14 mouse cellular contexts compared by ENCODE assay signal in genomic region chr3:32638240-32638639, GRCm38 (mm10). TPM values are rescaled to one million over a fixed set of nuclear protein-coding genes. Genes with fewer than 3 reads are reported as not detected.
DNase-seq lines count a peak whose midpoint lies in the region; ATAC-seq lines count a peak whose summit lies in the region.
"Had no signal": no experiment of that assay in that cellular context is flagged by ENCODE, and none has a peak within 500 bp of the region (broad histone marks: within the 10 kb centered on the region; RNA-seq: fewer than 3 reads in every experiment).

No protein-coding gene starts in this region.

- no peaks in the 10 kb centered on the region for H3K36me3 ChIP-seq in hindbrain, embryonic 16.5 days (ENCODE audit: control insufficient read depth, insufficient read depth, low read length)
- no peaks in the 10 kb centered on the region for H3K36me3 ChIP-seq in hindbrain, embryonic 13.5 days
- no peaks in the 10 kb centered on the region for H3K36me3 ChIP-seq in intestine, embryonic 16.5 days (ENCODE audit: control insufficient read depth, insufficient read depth, low read length)
- H3K36me3 ChIP-seq: embryonic facial prominence, embryonic 15.5 days; hindbrain, embryonic 15.5 days had no signal

- no peaks in the 10 kb centered on the region for H3K9me3 ChIP-seq in hindbrain, embryonic 16.5 days (ENCODE audit: control insufficient read depth, low read length)
- no peaks in the 10 kb centered on the region; the same call in 1 of the 2 replicates for H3K9me3 ChIP-seq in hindbrain, embryonic 13.5 days
- no peaks in the 10 kb centered on the region for H3K9me3 ChIP-seq in intestine, embryonic 16.5 days (ENCODE audit: control insufficient read depth, low read length)
- H3K9me3 ChIP-seq: embryonic facial prominence, embryonic 15.5 days; hindbrain, embryonic 15.5 days had no signal

- 0 out of 2 replicates have a peak, but pooled peaks have one; percentile 40 for ATAC-seq in hindbrain, embryonic 16.5 days
- no peak for ATAC-seq in hindbrain, embryonic 13.5 days (ENCODE audit: low FRiP score)
- no peak; the same call in 1 of the 2 replicates for ATAC-seq in intestine, embryonic 16.5 days
- ATAC-seq in frontal cortex, adult (ENCODE audit: low TSS enrichment), result no peak

- no peaks in the 10 kb centered on the region for H3K27me3 ChIP-seq in hindbrain, embryonic 16.5 days (replicated peaks; ENCODE audit: control insufficient read depth, insufficient read depth, low read length)
- no peaks in the 10 kb centered on the region for H3K27me3 ChIP-seq in hindbrain, embryonic 13.5 days
- no peaks in the 10 kb centered on the region for H3K27me3 ChIP-seq in intestine, embryonic 16.5 days (replicated peaks; ENCODE audit: control insufficient read depth, insufficient read depth, low read length)
- H3K27me3 ChIP-seq: CH12.LX; embryonic facial prominence, embryonic 15.5 days; hindbrain, embryonic 15.5 days had no signal

- H3K4me3 ChIP-seq in hindbrain, embryonic 16.5 days (ENCODE audit: low read length), result no peak overlapping the region
- H3K4me3 ChIP-seq in hindbrain, embryonic 13.5 days, result no peak overlapping the region
- no peak overlapping the region for H3K4me3 ChIP-seq in intestine, embryonic 16.5 days (ENCODE audit: low read length)
- H3K4me3 ChIP-seq: embryonic facial prominence, embryonic 15.5 days; hindbrain, embryonic 15.5 days had no signal

- DNase-seq in heart, adult 9 months (ENCODE audit: low spot score in 2 of 2), result peak; percentile 31 to 72
- DNase-seq in heart, postnatal 10 days, result peak; percentile 33 to 44
- DNase-seq in kidney, postnatal 36 days, result peak; percentile 44 to 45
- no peak for DNase-seq in adrenal gland, postnatal 4 days (ENCODE audit: low spot score in 2 of 2)
- DNase-seq: cerebellum, postnatal 36 days; right cerebral cortex, postnatal 14 days; thymus, postnatal 4 days had no signal

- 61% methylated on average over 8 of the region's 8 CpGs for WGBS in hindbrain, embryonic 16.5 days
- 71% methylated on average over 8 of the region's 8 CpGs for WGBS in hindbrain, embryonic 13.5 days
- WGBS in intestine, embryonic 16.5 days, result 43% methylated on average over 8 of the region's 8 CpGs

- H3K4me1 ChIP-seq in hindbrain, embryonic 16.5 days (ENCODE audit: control insufficient read depth, insufficient read depth, low read depth, low read length), result no peaks in the 10 kb centered on the region
- no peaks in the 10 kb centered on the region for H3K4me1 ChIP-seq in hindbrain, embryonic 13.5 days (replicated peaks)
- no peaks in the 10 kb centered on the region for H3K4me1 ChIP-seq in intestine, embryonic 16.5 days (ENCODE audit: control insufficient read depth, insufficient read depth, low read length)
- H3K4me1 ChIP-seq: embryonic facial prominence, embryonic 15.5 days; hindbrain, embryonic 15.5 days had no signal

- intact Hi-C loops in heart, postnatal 10 days (cut with DNase I), result no loop called here

- H3K9ac ChIP-seq in hindbrain, embryonic 16.5 days (ENCODE audit: low read depth, low read length), result no peak overlapping the region
- H3K9ac ChIP-seq in hindbrain, embryonic 13.5 days, result no peak overlapping the region
- no peak overlapping the region for H3K9ac ChIP-seq in intestine, embryonic 16.5 days (ENCODE audit: low read depth, low read length)
- H3K9ac ChIP-seq: embryonic facial prominence, embryonic 15.5 days; hindbrain, embryonic 15.5 days had no signal

- no peak overlapping the region for H3K27ac ChIP-seq in hindbrain, embryonic 16.5 days (ENCODE audit: low read depth, low read length)
- H3K27ac ChIP-seq in hindbrain, embryonic 13.5 days, result no peak overlapping the region
- no peak overlapping the region for H3K27ac ChIP-seq in intestine, embryonic 16.5 days (ENCODE audit: low read length)
- H3K27ac ChIP-seq: embryonic facial prominence, embryonic 15.5 days; hindbrain, embryonic 15.5 days had no signal

- no peak overlapping the region for H3K4me2 ChIP-seq in hindbrain, embryonic 16.5 days (ENCODE audit: low read length)
- no peak overlapping the region for H3K4me2 ChIP-seq in hindbrain, embryonic 13.5 days
- H3K4me2 ChIP-seq in intestine, embryonic 16.5 days (ENCODE audit: low read depth, low read length), result no peak overlapping the region
- H3K4me2 ChIP-seq: embryonic facial prominence, embryonic 15.5 days; hindbrain, embryonic 15.5 days had no signal

RNA-seq across cellular contexts. Expression of gene Gnb4, which starts 21.9 kb away (rescaled TPM):
- polyA plus RNA-seq in hindbrain, embryonic 16.5 days (2015; fragmentation: Nextera tagmentation; extraction: Ambion mirVana), result 114 and 118 TPM in 2 replicates
- polyA plus RNA-seq in hindbrain, embryonic 13.5 days (2015; fragmentation: Nextera tagmentation; extraction: Ambion mirVana), result 79.5 and 80.8 TPM in 2 replicates
- 10 to 100 TPM; 39.9 to 40.4 TPM for total RNA-seq in heart, postnatal 10 days (2021)
- polyA plus RNA-seq in intestine, embryonic 16.5 days (2015; fragmentation: Nextera tagmentation; extraction: Ambion mirVana), result 43.4 and 44.4 TPM in 2 replicates
- 10 to 100 TPM; 53.5 to 60.0 TPM for total RNA-seq in adrenal gland, postnatal 4 days (2021)

Comparison
In these comparisons a context has a peak if more than half of its experiments do, and no peak if none do; other contexts are left out.
1. DNase-seq: peak in heart, adult 9 months (2 of 2), heart, postnatal 10 days (2 of 2) and kidney, postnatal 36 days (2 of 2); none in adrenal gland, postnatal 4 days (0 of 2).